Mouse (Mus musculus) cerebellum, postnatal 14 days (tissue): ENCODE measurements around the gene Izumo4.

Source experiments
- DNase-seq, 2 experiments: peaks; one replicate each; pipeline ENCODE4 v3.0.0; 2021; ENCODE audit warnings: mixed read lengths in 2 of 2

The Izumo4 gene

DNA sequence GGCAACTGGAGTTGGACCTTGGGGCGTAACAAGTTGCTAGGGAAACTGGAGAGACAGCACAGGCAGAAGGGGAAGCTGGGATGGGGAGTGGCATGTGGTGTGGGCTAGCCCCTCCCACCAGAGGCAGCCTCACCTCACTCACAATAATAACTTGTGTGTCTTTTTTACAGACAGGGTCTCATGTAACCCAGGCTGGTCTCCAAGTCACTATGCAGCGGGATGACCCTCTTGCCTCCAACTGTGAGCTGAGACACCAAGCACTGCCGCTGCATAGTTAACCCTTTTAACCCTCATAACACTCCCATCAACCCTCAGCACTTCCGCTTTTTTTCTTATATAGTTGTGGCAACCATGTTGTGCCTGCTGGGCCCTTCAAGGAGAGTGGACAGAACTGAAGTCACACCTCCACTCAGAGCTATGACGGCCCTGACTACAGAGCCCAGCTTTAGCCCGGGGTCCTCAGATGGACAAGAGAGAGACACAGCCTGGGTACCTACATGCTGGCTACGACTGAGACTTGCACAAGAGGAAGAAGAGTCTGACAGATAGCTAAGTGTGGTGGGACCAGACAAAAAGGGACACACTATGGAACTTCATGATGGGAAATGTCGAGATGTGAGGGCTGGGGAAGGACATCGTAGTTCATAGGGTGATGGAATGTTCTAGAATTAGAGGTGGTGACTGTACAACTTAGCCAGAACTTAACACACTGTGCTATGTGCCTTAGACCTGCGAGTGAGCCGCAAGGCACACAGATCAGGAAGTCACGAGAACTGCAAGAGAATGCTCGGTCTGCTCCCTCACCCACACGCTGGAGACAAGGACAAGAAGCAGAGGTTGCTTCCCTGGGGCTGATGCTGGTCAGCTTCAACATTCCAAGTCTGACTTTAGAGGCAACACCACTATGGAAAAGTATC is 9.5 kb upstream of the Izumo4 start:
- DNase-seq = no peak

GRCm38 (mm10) chr10:80693401-80694045 is 8.5 kb upstream of the Izumo4 start:
- DNase-seq = no peak

DNA sequence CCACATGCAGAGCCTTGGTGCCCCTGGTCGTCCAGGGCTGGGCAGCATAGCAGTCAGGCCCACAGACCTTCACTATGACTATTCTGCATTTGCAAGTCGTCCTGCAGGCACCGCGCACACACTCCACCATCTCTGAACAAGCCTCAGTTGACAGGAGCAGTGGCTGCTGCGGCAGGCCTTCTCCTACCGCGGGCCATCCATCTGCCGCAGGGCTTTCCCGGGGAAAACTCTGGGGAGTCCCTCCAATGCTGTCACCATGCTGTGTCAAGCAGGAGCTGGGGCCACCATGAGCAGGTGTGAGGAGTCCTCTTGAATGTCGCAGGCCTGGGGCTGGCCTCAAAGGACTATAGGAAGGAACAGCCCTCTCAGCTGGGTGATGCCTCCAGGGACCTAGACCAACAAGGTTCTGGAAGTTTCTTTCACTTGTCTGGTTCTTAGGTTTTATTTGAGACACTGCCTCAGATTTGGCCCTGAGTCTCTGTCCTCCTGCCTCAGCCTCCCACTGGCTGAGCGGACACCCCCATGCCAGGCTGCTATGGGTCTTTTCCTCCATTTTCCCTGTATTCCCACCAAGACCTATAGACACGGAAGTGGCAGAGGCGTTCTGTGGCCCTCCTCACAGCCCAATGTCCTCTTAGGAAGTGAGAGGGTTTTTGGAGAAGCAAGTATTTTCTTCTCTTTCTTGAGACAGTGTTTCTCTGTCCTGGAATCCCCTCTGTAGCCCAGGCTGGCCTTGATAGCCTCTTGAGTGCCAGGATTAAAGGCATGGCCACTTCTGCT is 7.6 kb upstream of the Izumo4 start:
- DNase-seq = no peak

- no peak for DNase-seq
Measured at GRCm38 (mm10) chr10:80695186-80695585, 6.8 kb upstream of the Izumo4 start.

DNA sequence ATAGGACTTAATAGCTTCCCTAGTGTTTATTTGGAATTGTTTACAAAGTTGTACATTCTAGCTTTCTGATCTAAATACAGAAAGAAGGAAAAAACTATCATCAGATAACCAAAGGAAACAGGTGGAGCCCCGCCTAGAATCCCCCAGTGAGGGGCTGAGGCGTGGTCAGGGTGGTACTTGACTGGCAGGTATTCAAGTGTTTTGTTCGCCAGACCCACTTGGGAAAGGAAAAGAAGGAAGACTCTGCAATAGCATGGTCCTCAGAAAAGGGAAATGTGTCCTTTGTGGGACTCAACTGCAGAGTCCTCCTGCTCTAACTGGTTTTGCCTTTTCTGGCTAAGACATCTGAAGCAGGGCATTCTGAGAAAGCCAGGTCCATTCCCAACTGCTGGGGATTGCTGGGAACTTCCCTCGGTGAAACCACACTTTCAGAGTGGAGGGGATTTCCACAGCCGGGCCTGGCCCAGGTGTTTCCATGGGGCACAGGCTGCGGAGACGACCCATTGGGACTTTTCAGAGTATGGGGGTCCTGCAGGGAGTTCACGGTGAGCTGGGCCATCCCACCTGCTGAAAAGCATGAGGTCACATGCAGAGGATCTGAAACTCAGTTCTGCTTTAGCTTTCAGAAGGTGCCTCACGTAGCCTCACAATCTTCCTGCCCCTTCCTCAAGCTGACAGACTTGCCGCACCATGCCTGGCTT is 6.0 kb upstream of the Izumo4 start:
- DNase-seq = no peak

DNA sequence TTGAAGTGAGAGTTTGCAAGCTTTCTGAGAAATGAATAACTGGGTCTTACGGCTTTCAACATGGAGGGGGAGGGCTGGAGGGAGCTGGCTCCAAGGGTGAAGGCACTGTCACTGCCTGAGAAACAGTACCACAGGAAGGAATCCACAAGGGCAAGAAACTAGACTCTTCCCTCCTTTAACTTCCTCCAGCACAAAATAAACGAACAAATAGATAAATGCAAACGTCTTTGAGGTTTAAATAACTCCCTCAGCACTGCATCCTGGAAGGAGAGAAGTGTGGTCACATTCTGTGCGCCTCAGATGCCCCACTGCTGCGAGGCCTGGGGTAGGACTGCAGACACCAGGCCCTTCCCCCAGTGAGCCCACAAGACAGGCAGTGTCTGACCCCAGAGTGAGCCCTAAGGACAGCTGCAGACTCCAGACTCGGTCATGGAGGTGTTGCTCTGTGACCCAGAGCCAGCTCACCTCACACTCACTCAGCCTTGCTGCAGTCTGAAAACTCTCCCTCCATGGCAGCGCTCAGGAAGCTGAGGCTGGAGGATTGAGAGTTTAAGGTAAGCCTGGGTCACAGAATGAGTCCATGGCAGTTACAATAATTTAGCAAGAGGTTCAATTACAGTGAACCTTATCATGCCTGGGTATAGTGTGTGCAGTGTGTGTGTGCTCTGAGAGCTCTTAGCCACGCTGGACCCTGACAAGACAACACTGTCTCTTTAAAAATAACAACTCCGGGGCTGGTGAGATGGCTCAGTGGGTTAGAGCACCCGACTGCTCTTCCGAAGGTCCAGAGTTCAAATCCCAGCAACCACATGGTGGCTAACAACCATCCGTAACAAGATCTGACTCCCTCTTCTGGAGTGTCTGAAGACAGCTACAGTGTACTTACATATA is 5.2 kb upstream of the Izumo4 start:
- no peak for DNase-seq

DNA sequence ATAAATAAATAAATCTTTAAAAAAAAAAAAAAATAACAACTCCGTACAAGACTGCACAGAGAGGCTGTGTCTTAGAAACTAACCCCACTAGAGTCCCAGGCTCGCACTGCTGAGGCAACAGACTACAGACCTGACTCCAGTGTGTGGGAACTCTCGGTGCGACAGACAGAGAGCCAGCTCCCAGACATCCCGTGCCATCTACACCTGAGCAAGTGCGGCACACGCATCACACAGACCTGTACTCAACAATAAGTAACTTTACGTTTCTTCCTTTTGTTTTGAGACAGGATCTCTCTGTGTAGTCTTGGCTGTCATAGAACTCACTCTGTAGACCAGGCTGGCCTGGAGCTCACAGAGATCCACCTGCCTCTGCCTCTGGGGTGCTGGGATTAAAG is 4.6 kb upstream of the Izumo4 start:
- DNase-seq = no peak

- peak in 1 of 2 experiments; percentile 58 for DNase-seq
Measured at GRCm38 (mm10) chr10:80697812-80698211, 4.2 kb upstream of the Izumo4 start.

GRCm38 (mm10) chr10:80698605-80699004 is 3.4 kb upstream of the Izumo4 start:
- DNase-seq = no peak

- DNase-seq = no peak
Measured at GRCm38 (mm10) chr10:80700038-80700504, 1.9 kb upstream of the Izumo4 start.

DNA sequence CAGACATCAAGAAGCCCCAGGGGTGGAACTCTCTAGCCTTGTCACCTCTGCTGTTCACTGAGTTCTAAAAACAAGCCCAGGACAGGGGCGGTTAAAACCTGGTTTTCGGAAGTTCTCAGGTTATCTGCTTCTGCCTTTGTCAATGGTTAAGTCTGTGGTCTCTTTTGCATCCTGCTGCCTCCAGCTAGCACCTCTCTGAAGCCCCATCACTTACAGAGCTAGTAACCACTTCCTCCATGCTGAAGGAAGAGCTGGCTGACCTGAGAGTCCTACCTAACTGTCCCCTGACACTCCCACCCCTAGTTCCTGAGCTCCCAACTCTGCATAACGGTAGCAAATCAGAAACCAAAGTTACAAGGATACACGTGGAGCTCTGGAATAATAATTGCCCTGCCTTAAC is 1.3 kb upstream of the Izumo4 start:
- DNase-seq = no peak

GRCm38 (mm10) chr10:80702536-80703390 is 779 bp downstream of the Izumo4 start:
- DNase-seq = peak; percentile 95 to 96

GRCm38 (mm10) chr10:80703643-80704042 is 1.7 kb downstream of the Izumo4 start:
- peak in 1 of 2 experiments; percentile 41 for DNase-seq

GRCm38 (mm10) chr10:80704418-80704817 is 2.4 kb downstream of the Izumo4 start:
- no peak for DNase-seq

DNA sequence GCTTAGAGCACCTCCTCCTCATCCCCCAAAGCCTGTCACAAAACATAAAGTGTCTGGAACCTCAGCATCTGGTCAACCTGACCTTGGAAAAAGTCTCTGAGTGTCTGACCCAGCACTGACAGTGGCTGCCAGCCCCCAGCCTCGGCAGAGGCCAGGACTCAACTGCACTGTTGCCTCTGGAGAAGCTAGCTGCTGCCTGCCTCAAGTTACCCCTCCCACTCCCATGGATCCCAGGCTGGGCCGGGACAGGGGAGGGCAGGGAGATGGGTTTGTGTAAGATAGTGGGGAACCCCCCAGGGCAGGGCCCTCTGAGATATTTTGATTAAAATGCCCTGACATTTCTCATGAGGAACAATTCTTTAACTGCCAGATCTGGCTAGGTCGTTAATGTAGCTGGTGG is 3.0 kb downstream of the Izumo4 start:
- DNase-seq = no peak

DNA sequence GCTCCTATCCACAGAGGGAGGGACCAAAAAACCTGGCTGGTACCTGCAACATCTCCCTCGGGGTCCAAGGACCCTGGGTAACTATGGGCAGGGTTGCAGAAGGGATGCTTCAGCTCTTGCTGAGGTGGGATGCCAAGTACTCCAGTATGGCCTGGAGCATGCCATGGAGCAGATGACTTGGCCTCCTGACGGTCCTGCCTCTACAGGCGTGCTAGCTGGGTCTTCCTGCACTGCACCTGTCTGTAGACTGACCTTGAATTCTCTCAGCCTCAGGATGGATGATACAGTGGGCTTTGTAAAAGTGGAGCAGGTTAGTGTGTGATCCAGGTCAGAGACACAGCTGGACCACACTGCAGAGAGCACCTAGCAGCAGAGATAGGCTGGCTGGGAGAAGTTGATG is 3.5 kb downstream of the Izumo4 start:
- no peak for DNase-seq

- DNase-seq = no peak
Measured at GRCm38 (mm10) chr10:80710834-80711233, 8.8 kb downstream of the Izumo4 start.

GRCm38 (mm10) chr10:80717281-80717680 is 15.3 kb downstream of the Izumo4 start:
- no peak for DNase-seq

- no peak for DNase-seq
Measured at GRCm38 (mm10) chr10:80727369-80728127, 25.6 kb downstream of the Izumo4 start.

DNA sequence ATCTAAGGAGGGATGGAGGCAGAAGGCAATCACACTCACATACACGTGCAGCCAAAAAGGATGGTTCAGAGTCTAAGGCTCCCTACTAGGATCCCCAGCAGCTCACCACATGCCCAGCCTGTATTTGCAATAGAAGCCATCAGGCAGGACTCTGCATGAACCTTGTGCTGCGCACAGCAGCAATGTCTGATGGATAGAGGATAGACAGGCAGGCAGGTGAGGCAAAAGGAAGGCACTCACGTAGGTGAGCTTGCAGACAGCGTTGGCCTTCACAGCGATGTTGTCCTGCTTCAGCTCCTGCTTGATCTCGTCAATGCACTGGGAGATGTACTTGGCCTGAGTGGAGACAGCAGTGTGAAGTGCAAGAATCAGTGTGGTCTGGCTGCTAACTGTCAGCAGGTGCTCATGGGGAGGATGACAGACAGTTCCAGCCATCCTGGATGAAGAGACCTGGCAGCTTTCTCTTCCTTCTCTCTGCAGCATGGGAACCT is 30.7 kb downstream of the Izumo4 start:
- peak; percentile 55 to 70 for DNase-seq
